Mouse (Mus musculus): ENCODE data around the gene Tns3.

Gene Tns3

DNA sequence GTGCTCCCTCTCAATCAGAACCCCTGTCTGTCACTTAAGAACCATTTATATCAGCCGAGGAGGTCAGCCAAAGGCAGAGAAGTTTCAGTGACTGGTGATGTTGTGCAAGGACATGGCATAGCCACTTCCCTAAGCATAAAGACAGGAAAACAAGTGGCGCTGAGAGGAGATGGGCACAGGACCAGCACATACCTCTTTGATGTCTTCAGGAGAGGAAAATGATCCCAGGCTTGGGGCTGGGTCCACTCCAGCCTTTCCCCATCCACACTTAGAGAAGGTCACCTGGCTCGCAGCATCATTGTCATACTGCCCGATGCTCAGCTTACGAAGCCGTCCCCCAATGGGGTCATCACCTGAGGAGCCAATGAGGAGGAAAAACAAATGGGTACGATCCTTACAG is 185.0 kb downstream of the Tns3 start:
- DNase-seq (ENCODE audit: low spot score), result no peak

DNA sequence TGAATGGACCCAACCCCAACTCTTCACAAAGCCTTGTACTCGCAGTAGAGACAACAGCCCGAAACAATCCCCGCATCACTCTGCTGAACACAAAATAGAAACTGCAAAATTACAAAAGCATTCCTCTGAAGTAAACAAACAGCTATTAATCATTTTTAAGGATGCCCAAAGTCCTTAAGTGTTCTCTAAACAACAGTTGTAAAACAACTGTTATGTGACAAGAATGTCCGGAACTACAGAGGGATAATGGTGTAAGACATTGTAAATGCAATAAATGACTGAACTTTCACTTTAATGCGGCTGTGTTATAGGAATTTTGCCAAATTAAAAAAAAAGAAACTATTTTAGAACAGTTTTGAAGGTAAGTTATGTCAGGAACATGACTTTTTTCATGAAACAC is 190.7 kb downstream of the Tns3 start:
- DNase-seq (ENCODE audit: low spot score), result no peak

DNA sequence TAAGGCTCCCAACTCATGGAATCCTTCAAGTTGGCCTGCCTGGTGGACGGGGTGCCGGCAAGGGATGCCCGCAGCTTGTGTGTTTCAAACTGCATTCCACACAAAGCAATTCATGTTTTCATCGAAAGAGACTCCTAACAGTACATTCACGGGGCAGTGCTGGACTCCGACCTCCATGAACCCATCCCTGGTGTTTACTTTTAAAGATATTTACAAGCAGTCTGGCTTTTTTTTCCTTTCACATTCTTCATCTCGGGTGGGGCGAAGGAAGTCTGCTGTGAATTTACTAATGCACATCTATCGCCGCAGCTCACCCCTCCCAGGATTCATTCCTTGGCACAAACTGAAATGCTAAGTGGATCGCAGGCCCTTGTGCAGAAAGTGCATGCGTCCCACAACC is 191.9 kb downstream of the Tns3 start:
- no peak for DNase-seq (ENCODE audit: low spot score)

DNA sequence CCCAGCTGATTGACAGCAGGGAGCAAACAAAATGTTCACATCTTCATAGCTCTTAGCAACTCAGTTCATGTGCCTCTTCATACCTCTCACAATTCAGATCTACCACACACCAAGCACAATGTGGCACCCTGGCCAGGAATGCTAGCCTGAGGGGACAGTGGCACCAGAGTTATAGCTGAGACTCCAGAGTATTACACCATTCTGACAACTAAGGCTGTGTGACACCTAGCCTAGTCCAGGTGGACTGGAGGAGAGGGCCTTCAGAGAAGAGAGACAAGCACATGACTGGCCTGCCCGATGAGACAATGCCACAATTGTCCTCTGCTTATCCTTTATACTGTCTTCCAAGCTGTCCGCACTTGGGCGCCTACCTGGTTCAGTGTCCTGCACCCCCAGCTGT is 192.8 kb downstream of the Tns3 start:
- no peak for DNase-seq (ENCODE audit: low spot score)

DNA sequence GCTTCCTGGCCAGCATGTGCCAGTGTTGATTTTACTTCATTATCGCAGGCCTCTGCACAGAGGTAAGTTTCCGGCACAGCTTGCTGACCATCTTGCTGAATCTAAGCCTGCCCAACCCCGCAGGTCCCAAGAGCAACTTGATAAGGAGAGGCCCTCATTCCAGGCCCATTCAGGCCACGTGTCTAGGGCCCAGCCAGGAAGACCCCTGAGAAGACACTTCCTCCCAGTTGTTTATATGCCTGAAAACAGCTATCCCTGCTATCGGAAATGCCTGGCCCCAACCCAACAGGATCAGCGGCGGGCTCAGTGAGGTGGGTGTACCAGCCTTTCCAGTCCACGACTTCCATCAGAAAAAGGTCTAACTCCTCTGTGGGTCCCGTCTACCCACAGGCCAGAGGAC is 194.8 kb downstream of the Tns3 start:
- DNase-seq (ENCODE audit: low spot score), result no peak

DNA sequence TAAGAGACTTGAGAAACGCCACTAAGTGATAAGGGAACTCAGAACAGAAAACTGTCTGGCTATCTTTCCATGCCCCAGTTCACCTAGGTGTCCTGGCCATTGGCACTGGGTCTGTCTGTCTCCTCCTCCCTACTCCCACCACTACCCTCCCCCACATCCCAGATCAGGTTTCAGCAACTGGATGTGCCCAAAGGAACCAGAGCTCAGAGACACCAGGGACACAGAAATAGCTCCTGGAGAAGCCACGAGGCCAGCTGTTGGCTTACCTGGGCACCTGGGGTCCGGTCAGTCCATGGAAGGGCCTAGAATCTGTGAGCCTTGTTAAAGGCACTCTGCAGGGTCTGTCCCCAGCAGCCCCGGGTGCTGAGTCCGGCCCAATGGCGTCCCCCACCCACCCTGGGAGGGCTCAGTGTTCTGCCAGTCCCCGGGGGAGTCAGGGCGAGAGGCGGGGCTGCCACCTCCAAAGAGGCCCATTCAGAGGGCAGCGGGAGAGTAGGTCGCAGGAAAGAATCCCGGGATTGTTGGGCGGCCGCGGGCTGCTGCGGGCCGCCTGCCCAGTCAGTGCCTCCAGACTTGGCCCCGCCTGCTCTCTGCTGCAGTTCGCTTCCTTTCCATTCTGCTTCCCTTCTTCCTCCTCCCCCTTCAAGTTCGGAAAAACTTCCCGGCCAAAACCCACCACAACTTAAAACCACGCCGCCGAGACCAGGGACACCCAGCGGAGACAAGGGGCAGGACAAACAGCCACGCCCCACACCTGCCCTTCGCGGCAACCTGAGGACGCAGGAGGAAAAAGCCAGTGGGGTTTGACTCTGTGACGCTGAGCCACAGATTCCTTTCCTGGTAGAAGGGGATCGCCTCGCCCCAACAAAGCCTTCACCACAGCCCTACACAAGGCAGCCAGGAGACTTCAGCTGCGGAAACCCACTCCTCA is 195.9 kb downstream of the Tns3 start:
- DNase-seq (ENCODE audit: low spot score), result peak; percentile 80

DNA sequence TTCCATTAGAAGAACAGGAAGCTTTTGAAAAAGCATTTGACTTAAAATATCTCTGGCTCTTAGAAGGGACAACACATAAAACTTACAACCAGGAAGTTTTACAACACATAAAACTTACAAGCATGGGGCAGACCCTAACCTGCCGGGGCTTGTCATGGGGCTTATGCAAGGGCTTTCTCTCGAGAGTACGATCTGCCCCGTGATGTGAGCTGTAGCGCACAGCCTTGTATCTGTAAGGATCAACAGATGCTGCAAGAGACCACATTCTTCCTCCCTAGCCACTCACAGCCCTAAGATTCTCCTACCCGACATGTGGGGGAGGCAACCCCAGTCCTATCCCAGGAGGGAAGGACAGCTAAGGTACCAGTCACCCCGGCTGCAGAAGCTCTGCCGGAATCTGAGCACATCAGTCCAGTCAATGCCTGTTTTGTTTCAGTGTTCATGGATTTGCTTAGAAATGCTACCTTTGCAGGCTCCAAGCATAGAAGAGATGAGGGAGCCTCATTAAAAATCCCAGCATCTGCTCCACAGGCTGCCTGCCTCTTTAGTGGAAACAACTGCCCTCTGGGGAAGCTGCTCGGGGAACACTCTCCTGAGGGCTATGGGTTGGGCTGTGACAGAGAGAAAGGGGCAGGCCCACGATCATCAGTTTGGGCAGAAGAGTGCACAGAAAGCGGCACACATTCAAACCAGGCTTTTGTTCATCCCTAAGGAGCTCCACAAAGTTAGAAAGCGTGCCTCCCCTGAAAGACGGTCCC is 196.8 kb downstream of the Tns3 start:
- DNase-seq (ENCODE audit: low spot score), result no peak

DNA sequence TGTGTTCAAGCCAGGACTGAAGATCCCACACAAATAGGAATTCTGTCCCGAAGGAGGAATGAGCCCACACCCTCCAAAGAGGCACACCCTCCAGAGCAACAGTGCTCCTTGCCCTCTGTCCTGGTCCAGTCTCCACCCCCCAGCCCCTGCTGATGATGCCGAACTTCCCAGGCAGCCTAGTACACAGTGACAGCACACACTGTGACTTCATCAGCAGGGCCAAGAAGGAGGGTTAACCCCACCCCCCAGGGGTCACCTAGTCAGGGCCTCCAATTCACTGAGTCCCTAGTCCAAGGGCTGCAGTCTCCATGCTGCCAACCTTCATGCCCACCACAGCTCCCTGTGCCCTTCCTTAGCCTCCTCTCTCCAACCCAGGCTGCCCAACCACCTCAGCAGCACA is 200.5 kb downstream of the Tns3 start:
- no peak for DNase-seq (ENCODE audit: low spot score)

DNA sequence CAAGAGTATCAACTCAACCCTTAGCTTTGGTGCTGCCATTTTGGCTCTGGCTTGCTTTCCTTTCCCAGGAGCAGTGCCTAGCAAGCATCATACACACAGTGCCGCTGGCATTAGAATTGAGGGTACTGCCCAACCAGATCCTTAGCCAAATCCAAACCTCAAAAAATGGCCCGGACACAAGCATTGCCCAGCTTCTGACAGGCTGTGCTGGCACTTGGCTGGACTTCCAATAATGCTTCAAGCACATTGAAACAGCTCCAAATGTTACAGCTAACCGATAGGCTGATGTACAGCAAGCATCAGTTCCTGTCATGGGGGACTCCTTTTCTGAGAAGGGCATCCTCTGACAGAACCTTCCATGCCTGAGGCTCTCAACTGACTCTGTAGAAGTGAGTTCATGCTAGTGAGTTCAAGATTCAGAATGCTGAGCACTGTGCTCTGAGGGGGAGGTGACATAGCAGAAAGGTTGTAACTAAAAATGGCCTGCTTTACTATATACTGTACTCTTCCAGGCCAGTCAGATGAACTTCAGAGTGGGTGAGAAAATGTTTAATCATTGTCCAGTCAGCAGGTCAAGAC is 201.4 kb downstream of the Tns3 start:
- DNase-seq (ENCODE audit: low spot score), result no peak

DNA sequence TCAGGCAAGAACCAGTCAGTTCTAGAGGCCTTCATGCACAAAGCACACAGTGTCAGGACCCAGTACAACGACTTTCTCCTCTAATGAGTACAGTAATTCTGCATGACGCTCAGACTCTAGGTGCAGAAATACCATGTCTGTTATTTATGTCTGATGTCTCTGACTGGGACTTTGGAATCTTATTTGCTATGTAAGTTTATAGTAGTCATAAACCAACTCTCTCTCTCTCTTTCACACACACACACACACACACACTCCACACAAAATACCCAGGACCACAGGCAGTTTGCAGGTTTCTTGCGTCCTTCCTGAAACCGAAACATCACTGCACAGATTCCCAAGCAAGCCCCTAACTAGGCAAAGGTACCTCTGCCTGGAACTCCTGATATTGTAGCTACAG is 203.5 kb downstream of the Tns3 start:
- DNase-seq (ENCODE audit: low spot score), result no peak

DNA sequence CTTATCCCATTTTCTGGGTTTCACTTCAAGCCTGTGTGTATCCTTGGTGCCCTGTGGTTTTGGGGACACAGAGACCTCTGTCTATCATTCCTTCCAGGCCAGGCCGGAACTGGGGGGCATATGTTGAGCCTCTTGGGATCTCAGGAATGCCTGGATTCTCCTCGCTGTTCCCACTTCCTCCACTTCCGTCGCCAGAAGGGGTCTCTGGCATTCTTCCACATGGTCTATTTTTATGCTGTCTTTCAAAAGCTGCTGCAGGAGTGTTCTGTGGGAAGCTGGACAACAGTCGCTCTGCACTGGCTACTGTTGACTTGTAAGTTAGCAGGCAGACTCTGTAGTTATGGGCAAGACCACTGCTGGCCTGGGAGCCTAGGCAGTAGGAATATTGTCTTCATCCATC is 206.4 kb downstream of the Tns3 start:
- DNase-seq (ENCODE audit: low spot score), result no peak

DNA sequence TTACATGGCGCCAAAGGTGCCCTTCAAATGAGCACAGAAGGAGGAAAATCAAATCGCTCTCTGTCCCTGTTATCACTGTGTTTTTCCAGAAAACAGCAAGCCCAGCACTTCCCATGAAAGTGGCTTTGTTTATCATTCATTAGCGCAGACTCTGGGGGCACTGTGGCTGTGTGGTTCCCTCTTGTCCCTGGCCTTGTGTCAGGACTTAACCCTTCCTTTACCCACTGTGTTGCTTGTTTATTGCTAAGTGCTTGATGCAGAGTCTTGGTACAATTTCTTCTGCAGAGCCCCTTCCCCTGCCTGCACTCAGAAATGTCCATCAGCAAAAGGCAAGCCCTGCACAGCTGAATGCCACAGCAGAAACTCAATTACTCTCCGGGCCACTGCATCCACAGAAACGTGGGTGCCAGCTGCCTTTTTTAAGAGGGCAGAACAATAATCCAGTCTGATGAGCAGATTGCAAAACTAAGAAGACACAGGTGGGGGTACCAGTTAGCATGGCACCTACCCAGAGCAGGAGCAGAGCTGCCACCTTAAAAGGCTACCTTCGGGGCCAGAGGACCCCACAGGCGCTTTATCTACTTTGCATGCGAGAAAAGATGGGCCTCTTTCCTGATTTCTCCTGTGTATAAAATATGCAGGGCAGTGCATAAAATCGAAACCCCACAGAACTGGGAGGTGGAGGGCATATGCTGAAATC is 207.6 kb downstream of the Tns3 start:
- no peak for DNase-seq (ENCODE audit: low spot score)

DNA sequence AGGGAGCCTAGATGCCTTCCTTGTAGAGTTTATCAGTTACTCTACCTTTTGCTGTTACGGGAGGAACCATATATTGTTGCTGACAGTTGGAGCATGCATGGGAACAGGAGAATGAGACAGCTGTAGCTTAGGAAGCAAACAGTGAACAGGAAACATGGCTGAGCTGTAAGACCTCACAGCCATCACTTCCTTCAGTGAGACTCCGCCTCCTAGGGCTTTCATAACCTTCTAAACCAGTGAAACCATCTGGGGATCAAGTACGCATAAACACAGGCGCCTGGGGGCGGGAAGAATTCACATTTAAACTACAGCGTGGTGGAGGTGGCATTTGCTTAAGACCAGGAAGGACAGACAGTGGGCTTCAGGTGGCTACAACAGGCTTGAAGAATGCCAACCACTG is 208.7 kb downstream of the Tns3 start:
- no peak for DNase-seq (ENCODE audit: low spot score)

DNA sequence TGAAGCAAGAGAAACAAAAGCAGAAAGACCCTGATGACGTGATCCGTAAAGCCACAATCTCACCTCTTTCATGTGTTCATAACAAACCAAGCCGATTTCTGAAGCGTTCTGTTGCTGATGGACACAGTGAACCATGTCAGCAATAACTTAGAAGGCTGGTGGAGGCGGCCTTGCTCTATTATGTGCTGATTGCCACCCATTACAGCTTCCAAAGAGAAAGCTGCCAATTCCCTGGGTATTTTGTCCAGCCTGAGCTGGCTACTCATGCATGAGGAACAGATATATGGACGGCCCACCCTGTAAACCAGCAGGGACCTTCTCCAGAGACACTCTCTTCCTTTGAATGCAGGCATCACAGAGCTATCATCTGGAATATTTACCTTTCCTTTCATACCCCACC is 211.1 kb downstream of the Tns3 start:
- no peak for DNase-seq (ENCODE audit: low spot score)

DNA sequence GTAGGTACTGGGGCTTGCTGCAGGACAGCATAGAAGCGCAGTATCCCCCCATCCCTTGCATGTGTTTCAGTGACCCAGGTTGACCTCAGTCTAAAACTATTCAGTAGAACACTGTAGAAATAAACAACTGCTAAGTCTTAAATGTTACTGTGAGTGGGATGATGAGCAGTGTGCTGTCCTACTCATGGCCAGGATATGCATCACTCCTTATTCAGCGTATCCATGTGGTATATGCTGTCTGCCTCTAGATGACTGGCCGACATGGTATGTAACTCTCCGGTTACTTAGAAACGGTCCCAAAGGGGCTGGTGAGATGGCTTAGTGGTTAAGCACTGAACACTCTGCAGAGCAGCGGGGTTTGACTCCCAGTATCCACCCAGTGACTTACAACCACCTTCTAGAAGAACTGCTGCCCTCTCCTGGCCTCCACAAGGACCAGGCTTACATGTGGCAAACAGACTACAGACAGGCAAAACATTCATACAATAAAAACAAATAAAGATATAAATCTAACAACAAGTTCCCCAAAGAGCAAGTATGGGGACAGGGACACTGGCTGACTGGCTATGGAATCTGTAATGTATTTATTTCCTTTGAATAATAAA is 212.6 kb downstream of the Tns3 start:
- no peak for DNase-seq (ENCODE audit: low spot score)

DNA sequence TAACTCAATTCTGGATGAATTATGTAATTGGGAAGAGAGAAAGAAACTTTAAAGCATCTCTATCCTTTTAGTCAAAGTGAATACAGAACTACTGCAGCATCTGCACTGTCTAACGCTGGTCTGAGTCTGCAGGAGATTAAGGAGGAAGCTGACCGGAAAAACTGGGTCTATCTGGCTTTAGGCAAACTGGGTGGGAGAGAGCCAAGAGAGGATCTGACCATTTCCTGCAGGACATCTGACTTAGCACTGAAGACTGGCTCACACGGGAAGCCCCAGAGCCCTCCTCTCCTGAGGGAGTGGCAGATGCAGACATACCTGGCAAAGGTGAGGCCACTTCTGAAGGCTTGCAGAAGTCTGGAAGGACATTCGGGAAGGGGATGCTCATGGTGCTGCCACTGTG is 213.8 kb downstream of the Tns3 start:
- no peak for DNase-seq (ENCODE audit: low spot score)

DNA sequence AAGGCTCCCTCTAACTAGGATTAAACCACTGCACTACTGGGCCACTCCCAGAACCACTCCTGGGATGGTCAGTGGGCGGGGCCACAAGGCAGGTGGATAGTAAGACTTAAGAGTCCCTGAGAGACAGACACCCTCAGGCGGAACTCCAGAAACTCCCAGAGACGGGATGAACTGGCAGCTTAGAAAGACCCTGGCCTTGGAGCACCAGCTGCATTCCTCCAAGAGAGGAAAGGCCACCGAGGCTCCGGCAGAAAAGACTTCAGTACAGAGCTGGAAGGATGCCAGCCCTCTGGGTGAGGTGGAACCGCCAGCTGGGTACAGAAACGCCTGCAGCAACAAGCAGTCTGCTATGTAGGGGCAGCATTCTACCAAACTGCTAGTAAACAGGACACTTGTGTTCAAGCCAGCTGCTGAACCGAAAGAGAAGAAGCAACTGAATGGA is 218.4 kb downstream of the Tns3 start:
- peak; percentile 88 for DNase-seq (ENCODE audit: low spot score)

DNA sequence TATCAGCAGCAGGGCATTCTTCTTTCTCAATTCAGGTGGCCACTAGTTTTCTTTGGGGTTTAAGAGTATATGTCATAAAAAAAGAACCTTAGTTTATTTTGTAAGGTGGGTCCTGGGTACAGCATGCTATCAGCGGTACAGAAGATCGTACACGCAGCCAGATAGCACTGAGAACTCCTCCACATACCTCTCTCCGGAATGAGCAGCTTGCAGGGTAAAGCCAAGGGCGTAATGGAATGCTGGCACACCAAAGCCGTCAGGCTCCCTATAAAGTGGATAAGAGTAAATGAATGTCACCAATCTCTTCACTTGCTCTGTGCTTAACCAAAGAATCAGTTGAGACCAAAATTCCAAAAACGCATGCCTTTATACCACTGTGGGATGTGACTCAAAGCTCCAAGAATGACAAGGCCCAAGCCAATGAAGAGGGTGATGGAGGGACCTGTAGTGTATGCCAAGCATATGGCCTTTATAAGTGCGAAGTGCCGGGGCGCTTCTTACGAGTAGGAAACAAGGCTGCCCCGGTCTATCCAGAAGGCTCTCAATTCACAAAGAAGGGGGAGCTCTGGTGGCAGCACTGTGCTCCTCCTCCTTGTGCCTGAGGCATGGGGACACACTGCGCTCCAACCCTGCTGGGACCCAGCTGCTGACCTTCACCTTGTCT is 219.4 kb downstream of the Tns3 start:
- no peak for DNase-seq (ENCODE audit: low spot score)

DNA sequence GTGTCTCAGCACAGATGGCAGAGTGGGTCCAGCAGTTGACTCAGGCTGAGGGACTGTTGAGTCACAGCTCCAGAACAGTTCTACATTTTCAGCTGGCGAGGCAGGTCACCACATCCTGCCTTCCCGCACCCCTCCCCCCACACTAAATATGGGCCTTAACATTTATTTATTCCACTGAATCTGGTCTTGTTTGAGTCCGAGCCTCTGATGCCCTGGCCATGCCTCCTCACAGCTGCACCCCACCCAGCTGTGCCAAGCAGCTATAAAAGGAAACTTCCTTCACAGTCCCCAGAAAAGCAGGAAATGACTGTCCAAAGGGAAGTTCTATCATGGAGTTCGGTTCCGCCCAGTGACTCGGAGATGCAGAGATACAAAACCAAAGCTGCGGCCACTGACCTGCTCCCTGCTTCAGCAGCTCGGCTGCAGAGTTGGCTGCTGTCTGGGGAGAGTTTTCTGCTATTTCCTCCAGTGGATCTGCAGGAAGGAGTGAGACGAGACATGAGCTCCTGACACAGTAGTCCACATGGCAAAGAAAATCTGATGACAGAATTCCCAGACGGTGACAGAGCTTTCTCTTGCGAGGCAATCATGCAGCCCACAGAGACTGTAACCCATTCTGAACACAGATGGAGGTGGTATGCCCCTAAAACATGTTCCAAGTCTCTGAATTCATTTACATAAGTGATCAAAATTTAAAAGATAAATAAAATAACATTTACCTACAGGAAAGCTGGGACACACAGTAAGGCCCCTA is 220.6 kb downstream of the Tns3 start:
- no peak for DNase-seq (ENCODE audit: low spot score)

DNA sequence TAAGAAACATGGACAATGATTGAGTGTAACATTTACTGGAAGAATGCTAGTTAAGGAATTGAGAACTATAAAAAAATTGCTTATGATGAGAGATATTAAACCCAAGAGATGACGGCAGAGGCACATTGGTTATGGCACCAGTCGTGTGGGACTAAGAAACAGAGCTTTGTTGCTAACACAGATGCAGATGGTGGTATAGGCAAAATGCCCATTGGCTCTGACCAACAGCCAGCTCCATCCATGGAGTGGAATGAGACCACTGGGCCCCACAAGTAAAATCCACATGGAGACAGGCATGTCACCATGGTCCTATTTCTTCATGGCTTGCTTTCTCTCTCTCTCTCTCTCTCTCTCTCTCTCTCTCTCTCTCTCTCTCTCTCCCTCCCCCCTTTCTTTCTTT is 223.6 kb downstream of the Tns3 start:
- DNase-seq (ENCODE audit: low spot score), result peak; percentile 23

DNA sequence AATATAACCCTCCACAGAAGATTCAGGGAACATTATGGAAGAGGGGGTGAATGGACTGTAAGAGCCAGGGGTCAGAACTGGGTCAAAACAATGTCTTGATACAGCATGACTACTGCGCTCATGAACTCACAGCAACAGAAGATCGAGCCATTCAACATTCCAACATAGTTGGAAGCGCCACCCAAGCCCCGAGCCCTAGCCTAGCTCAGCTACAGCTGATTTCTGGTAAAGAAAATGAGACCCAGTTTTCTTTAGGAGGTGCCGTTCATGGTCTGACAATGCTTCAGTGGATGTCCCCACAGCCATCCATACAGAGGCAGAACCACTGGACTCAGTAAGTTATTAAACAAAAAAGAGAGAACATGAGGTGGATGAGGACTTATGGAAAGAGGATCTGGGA is 224.1 kb downstream of the Tns3 start:
- DNase-seq (ENCODE audit: low spot score), result peak; percentile 15

Measured in testis, postnatal 10 days (tissue).